Mouse (Mus musculus): Measurements from ENCODE around the gene Zfp420. TPM values are rescaled to one million over a fixed set of nuclear protein-coding genes. Genes with fewer than 3 reads are reported as not detected.

Gene Zfp420
- polyA plus RNA-seq, 1 experiment from 2014 or later = 13.8 TPM

GRCm38 (mm10) chr7:29905966-29906681 is 46.3 kb downstream of the Zfp420 start, which contains the start of gene Zfp27:
TSS of gene Zfp27 (minus strand) at chr7:29906572.
- whole genome bisulfite sequencing = under 1% methylated on average over 22 of the region's 22 CpGs
- Histone ChIP-seq H3K9me3 (replicated peaks) (no peaks in the 10 kb centered on the region), H3K4me2 (peak within 1 kb of the TSS; percentile 67), H3K27me3 (no peaks in the 10 kb centered on the region), H3K27ac (peak within 1 kb of the TSS; percentile 99), H3K9ac (peak within 1 kb of the TSS; percentile 71), H3K4me1 (peaks cover 29% of the 10 kb centered on the region), H3K4me3 (peak within 1 kb of the TSS; percentile 58), H3K36me3 (ENCODE audit: poor library complexity, severe bottlenecking) (peaks cover 20% of the 10 kb centered on the region)
- ATAC-seq = peak; percentile 84

- Histone ChIP-seq H3K36me3 (ENCODE audit: poor library complexity, severe bottlenecking) (peaks cover 19% of the 10 kb centered on the region), H3K9me3 (replicated peaks) (no peaks in the 10 kb centered on the region), H3K4me2 (peak overlapping the region; percentile 67), H3K4me3 (peak overlapping the region; percentile 58), H3K4me1 (peaks cover 31% of the 10 kb centered on the region), H3K9ac (peak overlapping the region; percentile 71), H3K27ac (peak overlapping the region; percentile 99), H3K27me3 (no peaks in the 10 kb centered on the region)
- ATAC-seq = no peak
- 15% methylated on average over 8 of the region's 8 CpGs for WGBS
Observed at GRCm38 (mm10) chr7:29906682-29907058, 46.9 kb downstream of the Zfp420 start.

- ATAC-seq = no peak
- Histone ChIP-seq H3K36me3 (ENCODE audit: poor library complexity, severe bottlenecking) (peaks cover 23% of the 10 kb centered on the region), H3K27ac (peak overlapping the region; percentile 99), H3K4me3 (no peak overlapping the region), H3K4me2 (peak overlapping the region; percentile 67), H3K4me1 (peaks cover 31% of the 10 kb centered on the region), H3K9me3 (replicated peaks) (no peaks in the 10 kb centered on the region), H3K27me3 (no peaks in the 10 kb centered on the region), H3K9ac (no peak overlapping the region)
- WGBS = 88% methylated on average over 5 of the region's 5 CpGs
Observed at GRCm38 (mm10) chr7:29907206-29907605, 47.4 kb downstream of the Zfp420 start.

DNA sequence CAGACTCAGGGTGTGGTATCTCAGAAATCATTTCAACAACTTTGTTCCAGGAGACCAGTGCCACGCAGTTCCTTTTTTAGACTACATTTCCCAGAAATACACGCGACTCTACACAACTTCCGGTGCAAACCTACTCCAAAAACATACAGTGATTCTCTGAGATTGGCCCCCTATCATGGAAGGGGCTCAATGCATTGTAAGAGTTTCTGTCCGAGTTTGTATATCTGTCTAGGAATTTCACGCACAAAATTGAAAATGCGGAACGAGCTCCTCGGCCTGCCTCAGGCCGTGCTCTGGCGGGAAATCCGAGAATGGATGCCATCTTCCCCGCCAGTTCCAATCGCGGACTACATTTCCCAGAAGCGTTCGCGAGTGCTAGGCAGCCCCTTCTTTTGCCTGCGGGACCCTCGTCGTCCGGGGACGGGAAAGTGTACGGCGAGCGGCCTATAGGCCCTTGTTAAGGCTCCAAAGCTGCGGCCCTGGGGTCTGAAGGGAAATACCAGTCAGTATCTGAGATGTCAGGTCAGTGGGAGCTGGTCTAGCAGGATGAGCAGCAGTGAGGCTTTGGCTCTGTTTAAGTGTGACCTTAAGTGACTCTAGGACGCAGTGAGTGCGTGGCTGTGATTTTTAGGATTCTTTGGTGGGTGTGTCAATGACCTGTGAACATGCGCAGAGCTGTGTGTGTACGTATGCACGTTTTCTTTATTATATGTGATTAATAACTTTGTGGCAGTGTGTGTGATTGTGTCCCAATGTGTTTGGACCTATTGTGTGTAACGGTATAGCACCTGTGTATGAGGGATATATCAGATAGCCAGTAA is 48.6 kb downstream of the Zfp420 start, which contains the start of gene Zfp383:
TSS of gene Zfp383 (plus strand) at position 94 of the 821 bp plus-strand sequence.
- ATAC-seq = peak; percentile 87
- Histone ChIP-seq H3K9ac (peak within 1 kb of the TSS; percentile 79), H3K27ac (peak within 1 kb of the TSS; percentile 99), H3K27me3 (no peaks in the 10 kb centered on the region), H3K4me1 (peaks cover 31% of the 10 kb centered on the region), H3K36me3 (ENCODE audit: poor library complexity, severe bottlenecking) (peaks cover 29% of the 10 kb centered on the region), H3K9me3 (replicated peaks) (no peaks in the 10 kb centered on the region), H3K4me3 (peak within 1 kb of the TSS; percentile 75), H3K4me2 (peak within 1 kb of the TSS; percentile 74)
- WGBS = 1% methylated on average over 33 of the region's 33 CpGs

DNA sequence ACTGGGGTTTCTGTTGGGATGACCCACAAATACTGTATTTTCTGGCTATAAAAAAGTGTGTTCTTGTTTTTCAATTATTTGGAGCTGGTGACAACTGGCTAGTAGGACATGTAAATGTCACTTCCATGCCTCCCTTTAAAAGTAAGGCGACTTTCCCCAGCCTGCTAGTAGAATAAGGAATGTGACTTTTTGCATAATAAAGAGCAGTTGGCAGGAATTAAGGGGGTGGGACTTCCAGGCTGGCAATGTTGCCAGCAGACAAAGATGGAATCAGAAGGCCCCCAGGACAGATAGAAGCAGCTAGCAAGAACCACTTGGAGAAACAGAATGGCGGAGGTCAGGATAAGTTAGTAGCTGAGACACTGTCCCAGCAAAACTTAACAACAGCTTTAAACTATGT is 50.5 kb downstream of the Zfp420 start:
- H3K4me2 ChIP-seq = peak overlapping the region; percentile 74
- WGBS = 57% methylated on average over 2 of the region's 2 CpGs
- no peak for ATAC-seq
- no peak overlapping the region for H3K27ac ChIP-seq
- H3K27me3 ChIP-seq = no peaks in the 10 kb centered on the region
- H3K4me3 ChIP-seq = no peak overlapping the region
- H3K9ac ChIP-seq = no peak overlapping the region; the same call in 1 of the 2 replicates
- peaks cover 43% of the 10 kb centered on the region for H3K36me3 ChIP-seq (ENCODE audit: poor library complexity, severe bottlenecking)
- H3K9me3 ChIP-seq (replicated peaks) = no peaks in the 10 kb centered on the region
- peaks cover 30% of the 10 kb centered on the region for H3K4me1 ChIP-seq

DNA sequence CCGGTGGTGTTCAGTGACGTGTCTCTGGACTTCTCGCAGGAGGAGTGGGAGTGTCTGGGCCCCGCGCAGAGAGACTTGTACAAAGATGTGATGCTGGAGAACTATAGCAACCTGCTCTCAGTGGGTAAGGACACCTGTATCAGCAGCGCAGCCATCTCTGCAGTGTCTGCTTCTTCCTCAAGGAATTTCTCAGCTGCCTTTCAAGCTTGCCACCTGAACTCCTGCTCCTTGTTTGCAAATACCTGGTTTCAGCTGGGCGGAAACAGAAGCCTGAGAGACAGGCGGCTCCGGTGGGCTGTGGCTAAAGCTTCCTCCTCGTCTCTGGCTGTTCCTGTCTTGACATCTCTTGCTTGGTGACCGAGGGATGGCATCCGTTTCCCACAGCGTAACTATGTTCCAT is 52.4 kb downstream of the Zfp420 start:
- WGBS = 94% methylated on average over 13 of the region's 13 CpGs
- H3K9ac ChIP-seq = no peak overlapping the region
- no peak overlapping the region for H3K4me2 ChIP-seq
- no peak overlapping the region for H3K27ac ChIP-seq
- H3K9me3 ChIP-seq (replicated peaks) = no peaks in the 10 kb centered on the region
- peaks cover 58% of the 10 kb centered on the region for H3K36me3 ChIP-seq (ENCODE audit: poor library complexity, severe bottlenecking)
- H3K4me1 ChIP-seq = peaks cover 24% of the 10 kb centered on the region
- no peak for ATAC-seq
- no peaks in the 10 kb centered on the region for H3K27me3 ChIP-seq
- H3K4me3 ChIP-seq = no peak overlapping the region

GRCm38 (mm10) chr7:29917371-29918061 is 57.7 kb downstream of the Zfp420 start:
- peaks cover 45% of the 10 kb centered on the region for H3K36me3 ChIP-seq (ENCODE audit: poor library complexity, severe bottlenecking)
- no peaks in the 10 kb centered on the region for H3K9me3 ChIP-seq (replicated peaks)
- no peak overlapping the region for H3K4me3 ChIP-seq
- WGBS = 72% methylated on average over 6 of the region's 6 CpGs
- no peak overlapping the region for H3K27ac ChIP-seq
- H3K4me1 ChIP-seq = no peaks in the 10 kb centered on the region
- H3K4me2 ChIP-seq = no peak overlapping the region
- no peak overlapping the region for H3K9ac ChIP-seq
- no peak for ATAC-seq
- H3K27me3 ChIP-seq = no peaks in the 10 kb centered on the region

GRCm38 (mm10) chr7:29918062-29918453 is 58.3 kb downstream of the Zfp420 start:
- 82% methylated on average over 4 of the region's 4 CpGs for WGBS
- H3K9ac ChIP-seq = no peak overlapping the region

DNA sequence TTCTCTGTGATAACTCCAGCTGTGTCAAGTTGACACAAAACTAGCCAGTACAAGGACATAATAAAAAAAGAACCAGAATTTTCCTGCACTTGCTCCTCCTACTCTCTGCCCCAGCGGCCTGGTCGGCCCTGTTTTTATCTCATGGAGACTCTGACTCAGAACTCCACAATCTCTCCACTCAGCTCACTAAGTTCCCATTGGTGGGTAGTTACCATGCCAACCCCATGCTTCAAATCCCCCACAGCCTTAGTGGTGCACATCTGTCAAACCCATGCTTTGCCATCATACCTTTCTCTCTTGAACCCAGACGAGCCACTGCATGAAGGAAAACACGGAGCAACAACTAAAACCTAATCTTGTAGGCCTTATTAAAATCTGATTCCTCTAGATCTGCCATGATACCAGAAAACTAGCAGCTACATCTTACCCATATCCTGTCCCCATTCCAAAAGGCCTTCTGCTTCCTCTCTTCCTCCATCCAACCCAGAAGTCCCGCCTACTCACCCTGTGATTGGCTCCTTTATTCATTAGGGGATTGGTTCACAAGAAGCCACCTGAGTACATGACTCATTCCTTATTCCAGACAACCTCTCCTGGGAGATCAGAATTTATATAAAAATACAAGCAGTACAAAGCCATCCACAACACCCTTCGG is 61.8 kb downstream of the Zfp420 start:
- no peaks in the 10 kb centered on the region; the same call in 1 of the 2 replicates for H3K9me3 ChIP-seq (replicated peaks)
- H3K4me1 ChIP-seq = no peaks in the 10 kb centered on the region
- H3K9ac ChIP-seq = no peak overlapping the region
- ATAC-seq = no peak
- no peak overlapping the region for H3K27ac ChIP-seq
- no peaks in the 10 kb centered on the region for H3K27me3 ChIP-seq
- peaks cover 10% of the 10 kb centered on the region for H3K36me3 ChIP-seq (ENCODE audit: poor library complexity, severe bottlenecking)
- H3K4me3 ChIP-seq = no peak overlapping the region
- WGBS = 87% methylated on average over 6 of the region's 6 CpGs
- H3K4me2 ChIP-seq = no peak overlapping the region

More at GRCm38 (mm10) chr7:29918062-29918453, 58.3 kb downstream of the Zfp420 start:
- ATAC-seq = no peak
- no peaks in the 10 kb centered on the region for H3K9me3 ChIP-seq (replicated peaks)
- no peaks in the 10 kb centered on the region for H3K27me3 ChIP-seq
- no peak overlapping the region for H3K4me2 ChIP-seq
- no peaks in the 10 kb centered on the region for H3K4me1 ChIP-seq
- no peak overlapping the region for H3K27ac ChIP-seq
- peaks cover 41% of the 10 kb centered on the region for H3K36me3 ChIP-seq (ENCODE audit: poor library complexity, severe bottlenecking)
- H3K4me3 ChIP-seq = no peak overlapping the region

GRCm38 (mm10) chr7:29922780-29923179 is 63.0 kb downstream of the Zfp420 start:
- no peak overlapping the region for H3K4me2 ChIP-seq
- ATAC-seq = no peak

More at GRCm38 (mm10) chr7:29922780-29923179, 63.0 kb downstream of the Zfp420 start:
- Histone ChIP-seq H3K4me1 (no peaks in the 10 kb centered on the region), H3K36me3 (ENCODE audit: poor library complexity, severe bottlenecking) (no peaks in the 10 kb centered on the region), H3K27ac (no peak overlapping the region), H3K9me3 (replicated peaks) (no peaks in the 10 kb centered on the region; the same call in 1 of the 2 replicates), H3K9ac (no peak overlapping the region), H3K27me3 (no peaks in the 10 kb centered on the region), H3K4me3 (no peak overlapping the region)
- 91% methylated on average over 2 of the region's 2 CpGs for WGBS

All from forebrain, embryonic 13.5 days (tissue).